Mouse (Mus musculus): ENCODE results near the gene Gm45785.

DNA sequence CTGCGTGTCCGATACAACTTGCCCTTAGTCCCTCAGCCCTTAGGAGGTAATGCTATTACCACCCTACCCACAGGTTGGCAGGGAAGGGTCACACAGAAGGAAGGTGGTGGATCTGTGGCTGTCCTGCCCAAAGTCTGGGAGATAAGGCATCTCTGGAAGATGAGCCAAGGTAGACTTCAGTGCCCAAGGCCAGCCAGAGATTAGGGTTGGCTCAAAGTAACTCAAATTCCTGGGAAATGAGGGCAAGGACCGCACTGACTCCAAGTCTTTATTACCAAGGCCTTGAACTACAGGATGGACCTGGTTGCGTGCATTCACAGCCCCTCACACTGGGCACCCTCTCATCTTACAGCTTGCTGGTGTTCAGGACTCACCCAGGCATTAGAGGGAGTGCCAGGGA, 4.2 kb downstream of the Gm45785 start:
- TF ChIP-seq CTCF (IDR thresholded peaks at IDR 0.05; ENCODE audit: borderline replicate concordance, insufficient read depth, low read length), result no peak
- no peak; the same call in 1 of the 2 replicates for TF ChIP-seq POLR2A (IDR thresholded peaks at IDR 0.05; ENCODE audit: low read depth, low read length)
